Mouse (Mus musculus) heart, embryonic 16.5 days (tissue): ENCODE measurements around the gene Polr2e. TPM values are rescaled to one million over a fixed set of nuclear protein-coding genes. Genes with fewer than 3 reads are reported as not detected.
A peak's percentile ranks its signal among the peaks of the same experiment; 100 is the strongest.

Experiments
- ATAC-seq: fragments of 200-750 bp; cut with Nextera tagmentation; replicated peaks from 2 replicates; pipeline ENCODE4 v1.8.0; 2017; ENCODE audit warnings: moderate number of reproducible peaks; ENCODE audit not compliant: insufficient read depth, low FRiP score; ENCODE audit errors: extremely low read depth
- H3K27ac ChIP-seq: fragments of 300-500 bp; sonication (generic); 2 replicates; pipeline ENCODE4 v1.5.1; 2014; ENCODE audit warnings: mild to moderate bottlenecking, low read length, control low read depth, moderate library complexity
- H3K27me3 ChIP-seq: fragments of 300-500 bp; sonication (generic); 2 replicates; pipeline ENCODE4 v1.6.1; 2014; ENCODE audit warnings: low read length, mixed read lengths; ENCODE audit not compliant: control insufficient read depth, insufficient read depth
- H3K36me3 ChIP-seq: fragments of 300-500 bp; sonication (generic); 2 replicates; pipeline ENCODE4 v1.6.1; 2014; ENCODE audit not compliant: control insufficient read depth, insufficient read depth
- H3K4me1 ChIP-seq: fragments of 300-500 bp; sonication (generic); 2 replicates; pipeline ENCODE4 v1.6.1; 2014; ENCODE audit warnings: low read length, mixed read lengths; ENCODE audit not compliant: control insufficient read depth, insufficient read depth
- H3K4me2 ChIP-seq: fragments of 300-500 bp; sonication (generic); 2 replicates; pipeline ENCODE4 v1.6.1; 2014; ENCODE audit warnings: low read depth, mild to moderate bottlenecking, control low read depth, low read length
- H3K4me3 ChIP-seq: fragments of 300-500 bp; sonication (generic); 2 replicates; pipeline ENCODE4 v1.5.1; 2014; ENCODE audit warnings: mild to moderate bottlenecking, control low read depth, low read length
- H3K9ac ChIP-seq: fragments of 300-500 bp; sonication (generic); 2 replicates; pipeline ENCODE4 v1.6.1; 2014; ENCODE audit warnings: low read length, control low read depth
- H3K9me3 ChIP-seq: fragments of 300-500 bp; sonication (generic); replicated peaks from 2 replicates; pipeline ENCODE4 v1.6.1; 2016; ENCODE audit warnings: low read length; ENCODE audit not compliant: control insufficient read depth
- WGBS: fragments of 180-500 bp; shearing (Covaris S2); extraction: QIAGEN DNeasy Blood & Tissue Kit; methylation state at CpG from one replicate; pipeline ENCODE4 v1.1.7; 2014; 5-methylcytosine and 5-hydroxymethylcytosine counted together
- polyA plus RNA-seq: library from polyadenylated mRNA; unstranded; fragments of >200 nt; fragmentation: Nextera tagmentation; extraction: Ambion mirVana; gene quantifications from 2 replicates; pipeline ENCODE4 v1.2.1, GENCODE M21; 2015

Polr2e gene
- polyA plus RNA-seq, 1 experiment from 2014 or later: 136 TPM

DNA sequence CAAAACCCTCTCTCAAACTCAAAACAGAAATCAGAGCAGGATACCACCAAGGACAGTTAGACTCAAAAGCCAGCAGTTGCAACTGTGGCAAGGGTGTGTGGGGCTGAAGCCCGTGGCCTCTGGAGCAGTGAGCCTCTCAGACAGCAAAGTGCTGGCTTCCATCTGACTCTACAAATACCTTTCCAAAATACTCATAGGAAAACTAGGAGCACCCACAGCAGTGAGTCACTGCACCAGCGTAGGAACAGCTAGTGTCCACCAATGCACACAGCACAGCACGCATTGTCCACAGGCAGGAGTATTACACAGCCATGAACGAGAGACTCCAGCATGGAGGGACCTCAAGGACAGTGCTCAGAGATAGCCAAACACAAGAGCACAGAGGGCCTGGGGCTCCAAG, 36.8 kb upstream of the Polr2e start:
- no peak for ATAC-seq
- H3K9me3 ChIP-seq: no peaks in the 10 kb centered on the region

GRCm38 (mm10) chr10:80075924-80076323, 36.3 kb upstream of the Polr2e start:
- 83% methylated on average over 1 of the region's 1 CpGs for WGBS
- H3K4me1 ChIP-seq: peaks cover 27% of the 10 kb centered on the region
- H3K27me3 ChIP-seq: no peaks in the 10 kb centered on the region
- H3K36me3 ChIP-seq: peaks cover 13% of the 10 kb centered on the region; the same call in 1 of the 2 replicates
- H3K9ac ChIP-seq: no peak overlapping the region
- no peak for ATAC-seq
- H3K9me3 ChIP-seq: no peaks in the 10 kb centered on the region
- H3K4me2 ChIP-seq: no peak overlapping the region
- H3K27ac ChIP-seq: no peak overlapping the region
- H3K4me3 ChIP-seq: no peak overlapping the region

More for the DNA sequence above, 36.8 kb upstream of the Polr2e start:
- Histone ChIP-seq H3K4me2 (no peak overlapping the region), H3K27me3 (no peaks in the 10 kb centered on the region), H3K4me1 (peaks cover 22% of the 10 kb centered on the region), H3K27ac (no peak overlapping the region), H3K36me3 (peaks cover 18% of the 10 kb centered on the region; the same call in 1 of the 2 replicates), H3K4me3 (no peak overlapping the region), H3K9ac (no peak overlapping the region)
- 89% methylated on average over 4 of the region's 4 CpGs for WGBS

DNA sequence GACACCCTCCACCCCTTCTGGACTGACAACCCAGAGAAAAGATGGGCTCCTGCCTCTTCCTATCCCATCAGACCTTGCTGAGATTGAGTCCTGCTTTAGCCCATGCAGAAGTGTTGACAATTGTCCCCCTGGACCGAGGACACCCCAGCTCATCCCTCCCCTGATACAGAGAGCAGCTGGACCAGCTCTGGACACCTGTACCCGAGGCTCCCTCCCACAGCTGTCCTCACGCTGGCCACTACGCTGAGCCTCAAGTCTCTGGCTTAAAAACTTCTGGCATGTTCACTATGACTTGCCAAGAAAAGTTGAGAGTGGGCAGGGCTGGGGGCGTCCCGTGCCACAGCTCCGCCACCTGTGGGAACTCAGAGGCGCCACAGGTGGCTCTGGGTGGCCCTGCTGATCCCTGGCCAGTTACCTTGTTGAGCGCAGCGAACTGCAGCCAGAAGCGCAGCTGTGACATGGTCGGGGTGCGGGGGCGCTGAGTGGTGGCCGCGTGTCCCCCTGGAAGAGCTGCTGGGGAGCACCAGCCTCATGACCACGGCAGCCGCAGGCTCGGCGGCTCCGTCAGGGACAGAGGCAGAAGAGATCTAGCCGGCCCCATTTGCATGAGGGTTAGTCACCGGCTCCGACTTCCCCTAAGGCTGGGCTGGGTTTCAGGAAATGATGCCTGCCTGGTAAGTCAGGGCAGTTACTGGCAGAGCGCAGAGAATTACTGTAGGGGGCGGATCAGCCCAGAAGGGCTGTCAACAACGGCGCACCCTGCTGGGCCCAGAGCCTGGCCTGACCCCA, 35.4 kb upstream of the Polr2e start:
- WGBS: 17% methylated on average over 28 of the region's 28 CpGs
- H3K4me3 ChIP-seq: peak overlapping the region; percentile 32
- peaks cover 6% of the 10 kb centered on the region; the same call in 1 of the 2 replicates for H3K36me3 ChIP-seq
- peak overlapping the region; percentile 8; the same call in 1 of the 2 replicates for H3K27ac ChIP-seq
- peaks cover 32% of the 10 kb centered on the region for H3K4me1 ChIP-seq
- H3K9ac ChIP-seq: peak overlapping the region; percentile 59
- H3K9me3 ChIP-seq: no peaks in the 10 kb centered on the region
- H3K4me2 ChIP-seq: peak overlapping the region; percentile 56
- H3K27me3 ChIP-seq: no peaks in the 10 kb centered on the region
- peak; percentile 45 for ATAC-seq

- Histone ChIP-seq H3K4me2 (no peak overlapping the region), H3K36me3 (no peaks in the 10 kb centered on the region), H3K4me1 (peaks cover 32% of the 10 kb centered on the region), H3K27me3 (no peaks in the 10 kb centered on the region), H3K9ac (no peak overlapping the region), H3K9me3 (no peaks in the 10 kb centered on the region), H3K27ac (no peak overlapping the region), H3K4me3 (no peak overlapping the region)
- ATAC-seq: no peak
- 78% methylated on average over 20 of the region's 20 CpGs for WGBS
These were observed 33.3 kb upstream of the Polr2e start for GRCm38 (mm10) chr10:80072623-80073489.

GRCm38 (mm10) chr10:80071516-80071900, 31.9 kb upstream of the Polr2e start:
- WGBS: 41% methylated on average over 3 of the region's 3 CpGs
- Histone ChIP-seq H3K27me3 (no peaks in the 10 kb centered on the region), H3K9ac (peak overlapping the region; percentile 59), H3K27ac (peak overlapping the region; percentile 85), H3K36me3 (no peaks in the 10 kb centered on the region), H3K4me1 (peaks cover 32% of the 10 kb centered on the region), H3K4me2 (0 out of 2 replicates have a peak overlapping the region, but pooled peaks have one; percentile 27), H3K4me3 (no peak overlapping the region), H3K9me3 (no peaks in the 10 kb centered on the region)
- no peak for ATAC-seq

DNA sequence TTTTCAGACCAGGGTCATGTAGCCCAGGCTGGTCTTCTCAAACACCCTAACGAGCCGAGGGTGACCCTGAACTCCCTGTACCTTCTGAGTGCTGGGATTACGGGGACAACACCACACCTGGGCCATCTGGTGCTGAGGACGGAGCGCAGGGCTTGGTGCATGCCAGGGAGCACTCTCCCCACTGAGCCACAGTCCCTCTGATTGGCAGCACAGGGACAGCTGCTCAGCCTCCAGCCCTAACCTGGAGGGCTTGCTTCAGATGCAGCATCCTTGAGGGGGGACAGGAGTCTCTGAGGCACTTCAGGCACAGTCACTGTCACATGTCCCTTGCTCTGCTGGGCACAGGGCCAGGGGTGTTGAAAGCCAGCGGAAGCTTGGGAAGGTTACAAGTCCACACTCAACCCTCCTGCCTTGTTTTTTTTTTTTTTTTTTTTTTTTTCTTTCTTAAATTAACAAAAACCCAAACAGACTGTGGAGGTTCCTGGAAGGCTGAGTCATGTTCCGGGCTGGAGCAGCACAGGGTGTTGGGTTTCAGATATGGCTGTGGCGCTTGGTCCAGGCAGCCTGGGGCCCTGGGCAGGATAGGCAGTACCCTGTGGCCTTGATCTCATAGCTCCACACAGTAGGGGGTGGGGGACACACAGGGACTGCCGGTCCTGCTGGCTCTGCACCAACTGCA, 31.4 kb upstream of the Polr2e start:
- no peaks in the 10 kb centered on the region for H3K27me3 ChIP-seq
- peak overlapping the region; percentile 85 for H3K27ac ChIP-seq
- 40% methylated on average over 9 of the region's 9 CpGs for WGBS
- peaks cover 32% of the 10 kb centered on the region for H3K4me1 ChIP-seq
- no peaks in the 10 kb centered on the region for H3K36me3 ChIP-seq
- no peak overlapping the region for H3K4me3 ChIP-seq
- 0 out of 2 replicates have a peak overlapping the region, but pooled peaks have one; percentile 27 for H3K4me2 ChIP-seq
- ATAC-seq: peak; percentile 77
- peak overlapping the region; percentile 59 for H3K9ac ChIP-seq
- H3K9me3 ChIP-seq: no peaks in the 10 kb centered on the region

GRCm38 (mm10) chr10:80069948-80070450, 30.4 kb upstream of the Polr2e start:
- Histone ChIP-seq H3K27me3 (no peaks in the 10 kb centered on the region), H3K27ac (no peak overlapping the region), H3K9ac (no peak overlapping the region), H3K9me3 (no peaks in the 10 kb centered on the region), H3K36me3 (no peaks in the 10 kb centered on the region), H3K4me2 (no peak overlapping the region), H3K4me3 (no peak overlapping the region), H3K4me1 (peaks cover 24% of the 10 kb centered on the region)
- ATAC-seq: no peak
- 93% methylated on average over 4 of the region's 4 CpGs for WGBS

- peaks cover 18% of the 10 kb centered on the region for H3K4me1 ChIP-seq
- H3K9me3 ChIP-seq: no peaks in the 10 kb centered on the region
- no peak overlapping the region for H3K9ac ChIP-seq
- H3K27ac ChIP-seq: no peak overlapping the region
- ATAC-seq: no peak
- 93% methylated on average over 6 of the region's 7 CpGs for WGBS
- H3K36me3 ChIP-seq: no peaks in the 10 kb centered on the region
- no peak overlapping the region for H3K4me2 ChIP-seq
- H3K4me3 ChIP-seq: no peak overlapping the region
- H3K27me3 ChIP-seq: no peaks in the 10 kb centered on the region
These were observed 29.7 kb upstream of the Polr2e start for GRCm38 (mm10) chr10:80069251-80069650.
